In genomic region chr12:69723376-69723775, GRCm38 (mm10) we compare ENCODE assay signal across 1 mouse cellular context.
TF ChIP-seq lines count a peak whose summit lies in the region.

No protein-coding gene starts in this region.

TF ChIP-seq in MEL, 35 proteins besides CTCF, POLR2A, EP300 and RAD21 (continued from another document):
- TF ChIP-seq USF2 (IDR thresholded peaks at IDR 0.05; ENCODE audit: borderline replicate concordance in 1 of 2, insufficient read depth in 1 of 2, low read depth in 1 of 2, low read length in 2 of 2): no peak
- no peak for TF ChIP-seq SMC3 (IDR thresholded peaks at IDR 0.05; ENCODE audit: low read depth, low read length)
